Mouse (Mus musculus) urinary bladder, postnatal 4 days (tissue): ENCODE measurements around the gene Olfr1155.

Source experiments
- DNase-seq, 2 experiments: peaks; one replicate each; pipeline ENCODE4 v3.0.0; 2021 to 2022; ENCODE audit warnings: low spot score in 2 of 2

Olfr1155 gene

GRCm38 (mm10) chr2:87945037-87945436 is at the start of gene Olfr1155:
Gene Olfr1155 (minus strand): TSS chr2:87945137.
- no peak for DNase-seq

DNA sequence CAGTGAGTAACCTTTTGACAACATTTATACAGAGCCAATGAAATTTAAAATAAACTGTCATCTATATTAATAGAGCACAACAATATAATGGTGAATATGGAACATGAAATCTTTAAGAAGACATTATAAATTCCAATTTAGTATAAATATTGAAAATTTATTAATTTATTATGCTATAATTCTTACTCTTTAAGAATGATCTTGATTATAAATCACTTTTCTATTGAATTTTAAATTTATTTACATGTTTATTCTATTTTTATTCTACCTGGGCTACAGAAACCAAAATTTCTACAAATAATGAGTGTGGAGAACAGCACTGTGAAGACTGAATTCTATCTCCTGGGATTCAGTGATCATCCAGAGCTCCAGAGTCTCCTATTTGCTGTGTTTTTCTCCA is 44.9 kb upstream of the Olfr1155 start, which contains the start of gene Olfr1158:
TSS of gene Olfr1158 (plus strand) at position 301 of the 400 bp plus-strand sequence.
- DNase-seq = no peak

DNA sequence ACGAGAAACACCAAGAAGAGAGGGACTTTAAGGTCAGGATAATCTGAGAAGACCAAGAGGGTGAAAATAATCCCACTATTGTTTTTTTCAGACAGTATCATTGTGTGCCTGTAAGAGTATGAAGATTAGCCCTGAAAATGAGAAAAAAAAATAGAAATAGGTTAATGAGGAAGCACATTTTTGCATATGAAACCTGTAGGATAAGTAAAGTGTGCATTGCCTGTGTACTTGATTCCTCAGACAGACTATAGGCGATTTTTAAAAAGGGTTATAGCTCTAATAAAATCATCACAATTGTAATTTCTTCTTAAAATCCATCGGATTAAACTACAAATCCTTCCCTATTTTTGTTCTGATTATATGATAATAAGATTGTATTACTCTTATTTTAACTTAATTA is 29.6 kb upstream of the Olfr1155 start, which contains the start of gene Olfr74:
TSS of gene Olfr74 (minus strand) at position 101 of the 400 bp plus-strand sequence.
- no peak for DNase-seq

DNA sequence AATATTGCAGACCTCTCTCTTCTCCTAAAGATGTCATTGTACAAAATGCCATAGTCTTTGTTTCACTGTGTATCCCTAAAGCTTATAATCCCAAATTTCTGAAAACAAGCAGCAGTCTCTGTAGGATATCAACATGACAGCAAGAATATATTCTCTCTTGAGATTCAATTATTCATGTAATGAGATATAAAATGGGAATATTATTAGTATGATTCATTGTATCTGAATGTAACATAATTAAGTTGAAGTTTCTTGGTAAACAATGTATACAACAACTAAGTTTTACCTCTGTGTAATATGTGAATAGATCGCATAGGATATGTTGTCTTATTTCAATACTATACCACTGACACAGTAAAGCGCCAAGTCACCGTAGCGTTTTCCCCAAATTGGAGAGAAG is 23.3 kb upstream of the Olfr1155 start, which contains the start of gene Olfr1157:
TSS of gene Olfr1157 (minus strand) at position 101 of the 400 bp plus-strand sequence.
- no peak for DNase-seq

- DNase-seq = no peak
These were observed 8.1 kb upstream of the Olfr1155 start, which contains the start of gene Olfr1156 for GRCm38 (mm10) chr2:87953000-87953399. Gene Olfr1156 (minus strand): TSS chr2:87953100.

DNA sequence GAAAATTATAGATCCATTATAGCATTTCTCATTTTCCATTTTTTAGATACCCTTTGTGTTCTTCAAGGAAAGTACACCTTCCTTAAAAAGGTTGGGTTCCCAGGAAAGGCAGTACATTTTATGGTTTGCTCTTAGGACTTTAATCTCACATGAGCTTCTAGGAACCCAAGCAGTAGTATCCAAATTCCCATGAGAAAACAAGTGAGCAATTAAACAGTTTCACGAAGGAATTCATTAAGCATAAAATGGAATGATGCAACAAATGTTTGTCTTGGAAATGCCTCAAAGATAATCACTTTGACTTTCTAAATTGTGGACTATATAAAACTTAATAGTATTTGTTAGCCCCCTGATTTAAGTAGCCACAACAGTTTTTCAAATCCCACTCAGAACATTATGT is 39.9 kb downstream of the Olfr1155 start, which contains the start of gene Olfr1154:
TSS of gene Olfr1154 (minus strand) at position 101 of the 400 bp plus-strand sequence.
- no peak for DNase-seq

DNA sequence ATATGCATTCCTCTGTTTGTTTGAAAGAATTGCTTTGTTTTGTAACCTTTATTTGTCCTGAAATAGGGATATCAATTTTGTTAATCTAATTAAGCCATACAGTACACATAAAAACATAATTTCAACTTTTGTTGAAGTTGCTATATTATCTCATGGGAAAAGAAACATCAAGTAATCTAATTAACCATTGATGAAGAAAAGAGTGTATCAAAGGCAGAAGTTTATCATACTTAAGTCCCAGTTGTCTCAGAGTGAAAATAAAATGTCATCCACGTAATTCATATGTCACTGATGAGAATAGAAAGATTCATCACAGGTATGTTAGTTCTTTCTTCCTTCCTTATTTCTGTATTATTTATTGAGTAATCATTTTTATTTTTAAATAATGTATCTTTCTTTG is 50.3 kb downstream of the Olfr1155 start, which contains the start of gene Olfr1153:
TSS of gene Olfr1153 (plus strand) at position 301 of the 400 bp plus-strand sequence.
- DNase-seq = no peak
